Mouse (Mus musculus) heart, embryonic 11.5 days (tissue): ENCODE measurements around the gene Neurl1b. TPM values are rescaled to one million over a fixed set of nuclear protein-coding genes. Genes with fewer than 3 reads are reported as not detected.

Experiments used
- ATAC-seq: fragments of 200-750 bp; cut with Nextera tagmentation; replicated peaks from 2 replicates; pipeline ENCODE4 v1.8.0; 2017; ENCODE audit warnings: moderate library complexity; ENCODE audit not compliant: insufficient number of reproducible peaks, low FRiP score, low TSS enrichment
- H3K27ac ChIP-seq: fragments of 300-500 bp; sonication (generic); 2 replicates; pipeline ENCODE4 v1.5.1; 2014; ENCODE audit warnings: mild to moderate bottlenecking, low read depth, low read length
- H3K27me3 ChIP-seq: fragments of 300-500 bp; sonication (generic); 2 replicates; pipeline ENCODE4 v1.6.1; 2014; ENCODE audit warnings: mild to moderate bottlenecking, low read length, mixed read lengths; ENCODE audit not compliant: control insufficient read depth, insufficient read depth
- H3K36me3 ChIP-seq: fragments of 300-500 bp; sonication (generic); 2 replicates; pipeline ENCODE4 v1.6.1; 2014; ENCODE audit warnings: mild to moderate bottlenecking, low read length, moderate library complexity, mixed read lengths; ENCODE audit not compliant: control insufficient read depth, insufficient read depth
- H3K4me1 ChIP-seq: fragments of 300-500 bp; sonication (generic); 2 replicates; pipeline ENCODE4 v1.6.1; 2014; ENCODE audit warnings: low read length; ENCODE audit not compliant: control insufficient read depth, insufficient read depth
- H3K4me2 ChIP-seq: fragments of 300-500 bp; sonication (generic); 2 replicates; pipeline ENCODE4 v1.6.1; 2014; ENCODE audit warnings: mild to moderate bottlenecking, moderate library complexity
- H3K4me3 ChIP-seq: fragments of 300-500 bp; sonication (generic); 2 replicates; pipeline ENCODE4 v1.5.1; 2014; ENCODE audit warnings: low read depth, low read length
- H3K9ac ChIP-seq: fragments of 300-500 bp; sonication (generic); 2 replicates; pipeline ENCODE4 v1.6.1; 2014; ENCODE audit warnings: mild to moderate bottlenecking, low read depth, low read length, moderate library complexity
- H3K9me3 ChIP-seq: fragments of 300-500 bp; sonication (generic); replicated peaks from 2 replicates; pipeline ENCODE4 v1.6.1; 2016; ENCODE audit warnings: low read length; ENCODE audit not compliant: control insufficient read depth
- WGBS: fragments of 180-500 bp; shearing (Covaris S2); extraction: QIAGEN DNeasy Blood & Tissue Kit; methylation state at CpG from one replicate; pipeline ENCODE4 v1.1.7; 2014; ENCODE audit not compliant: insufficient replicate concordance; 5-methylcytosine and 5-hydroxymethylcytosine counted together
- polyA plus RNA-seq: library from polyadenylated mRNA; unstranded; fragments of >200 nt; fragmentation: Nextera tagmentation; extraction: Ambion mirVana; gene quantifications from 2 replicates; pipeline ENCODE4 v1.2.1, GENCODE M21; 2014

The Neurl1b gene
- polyA plus RNA-seq, 1 experiment from 2014 or later = 3.0 TPM

GRCm38 (mm10) chr17:26467619-26468018 lies 53.0 kb downstream of the Neurl1b start:
- no peak overlapping the region for H3K4me3 ChIP-seq
- no peak overlapping the region for H3K9ac ChIP-seq
- H3K27ac ChIP-seq = no peak overlapping the region
- H3K4me1 ChIP-seq = peaks cover 7% of the 10 kb centered on the region
- ATAC-seq = no peak
- H3K4me2 ChIP-seq = no peak overlapping the region
- H3K36me3 ChIP-seq = no peaks in the 10 kb centered on the region
- H3K27me3 ChIP-seq = peaks cover 4% of the 10 kb centered on the region; the same call in 1 of the 2 replicates
- 73% methylated on average over 4 of the region's 4 CpGs for WGBS
- H3K9me3 ChIP-seq = no peaks in the 10 kb centered on the region

- no peak overlapping the region for H3K27ac ChIP-seq
- no peak overlapping the region for H3K9ac ChIP-seq
- H3K9me3 ChIP-seq = no peaks in the 10 kb centered on the region
- no peak overlapping the region for H3K4me3 ChIP-seq
- H3K27me3 ChIP-seq = peaks cover 4% of the 10 kb centered on the region; the same call in 1 of the 2 replicates
- peaks cover 3% of the 10 kb centered on the region for H3K4me1 ChIP-seq
- 77% methylated on average over 13 of the region's 13 CpGs for WGBS
- no peak overlapping the region for H3K4me2 ChIP-seq
- no peak for ATAC-seq
- no peaks in the 10 kb centered on the region for H3K36me3 ChIP-seq
Measured at GRCm38 (mm10) chr17:26468102-26468894, 53.7 kb downstream of the Neurl1b start.

GRCm38 (mm10) chr17:26476871-26477270 lies 62.2 kb downstream of the Neurl1b start:
- Histone ChIP-seq H3K27me3 (no peaks in the 10 kb centered on the region), H3K4me2 (no peak overlapping the region), H3K4me1 (peaks cover 18% of the 10 kb centered on the region; the same call in 1 of the 2 replicates), H3K36me3 (no peaks in the 10 kb centered on the region), H3K9ac (no peak overlapping the region), H3K27ac (no peak overlapping the region), H3K9me3 (no peaks in the 10 kb centered on the region), H3K4me3 (no peak overlapping the region)
- 36% methylated on average over 6 of the region's 6 CpGs for WGBS
- no peak for ATAC-seq

- ATAC-seq = no peak; the same call in 1 of the 2 replicates
- H3K4me3 ChIP-seq = no peak overlapping the region
- H3K27ac ChIP-seq = no peak overlapping the region
- H3K9me3 ChIP-seq = no peaks in the 10 kb centered on the region
- H3K4me2 ChIP-seq = no peak overlapping the region
- no peaks in the 10 kb centered on the region for H3K27me3 ChIP-seq
- peaks cover 18% of the 10 kb centered on the region; the same call in 1 of the 2 replicates for H3K4me1 ChIP-seq
- no peaks in the 10 kb centered on the region for H3K36me3 ChIP-seq
- no peak overlapping the region for H3K9ac ChIP-seq
- WGBS = 44% methylated on average over 4 of the region's 4 CpGs
Measured at GRCm38 (mm10) chr17:26478672-26479071, 64.0 kb downstream of the Neurl1b start.

GRCm38 (mm10) chr17:26479619-26480018 lies 65.0 kb downstream of the Neurl1b start:
- ATAC-seq = no peak
- no peak overlapping the region for H3K27ac ChIP-seq
- H3K9ac ChIP-seq = no peak overlapping the region
- H3K4me1 ChIP-seq = peaks cover 18% of the 10 kb centered on the region; the same call in 1 of the 2 replicates
- no peak overlapping the region for H3K4me2 ChIP-seq
- 78% methylated on average over 6 of the region's 6 CpGs for WGBS
- no peak overlapping the region for H3K4me3 ChIP-seq
- H3K9me3 ChIP-seq = no peaks in the 10 kb centered on the region
- no peaks in the 10 kb centered on the region for H3K36me3 ChIP-seq
- H3K27me3 ChIP-seq = no peaks in the 10 kb centered on the region

- no peak overlapping the region for H3K9ac ChIP-seq
- peaks cover 18% of the 10 kb centered on the region; the same call in 1 of the 2 replicates for H3K4me1 ChIP-seq
- H3K4me2 ChIP-seq = no peak overlapping the region
- ATAC-seq = no peak
- H3K27me3 ChIP-seq = no peaks in the 10 kb centered on the region
- no peaks in the 10 kb centered on the region for H3K9me3 ChIP-seq
- H3K4me3 ChIP-seq = no peak overlapping the region
- H3K27ac ChIP-seq = no peak overlapping the region
- WGBS = 76% methylated on average over 4 of the region's 4 CpGs
- H3K36me3 ChIP-seq = no peaks in the 10 kb centered on the region
Measured at GRCm38 (mm10) chr17:26480956-26481355, 66.3 kb downstream of the Neurl1b start.

- Histone ChIP-seq H3K27me3 (no peaks in the 10 kb centered on the region), H3K36me3 (no peaks in the 10 kb centered on the region), H3K4me3 (no peak overlapping the region), H3K9me3 (no peaks in the 10 kb centered on the region), H3K4me1 (peaks cover 10% of the 10 kb centered on the region; the same call in 1 of the 2 replicates), H3K4me2 (no peak overlapping the region), H3K9ac (no peak overlapping the region), H3K27ac (no peak overlapping the region)
- ATAC-seq = no peak
- 80% methylated on average over 14 of the region's 14 CpGs for WGBS
Measured at GRCm38 (mm10) chr17:26484626-26485421, 70.2 kb downstream of the Neurl1b start.

- 60% methylated on average over 5 of the region's 5 CpGs for WGBS
- no peak overlapping the region for H3K27ac ChIP-seq
Measured at GRCm38 (mm10) chr17:26487266-26487665, 72.6 kb downstream of the Neurl1b start.

More at GRCm38 (mm10) chr17:26487266-26487665, 72.6 kb downstream of the Neurl1b start:
- Histone ChIP-seq H3K9me3 (no peaks in the 10 kb centered on the region), H3K27me3 (no peaks in the 10 kb centered on the region), H3K9ac (no peak overlapping the region), H3K36me3 (no peaks in the 10 kb centered on the region), H3K4me1 (peaks cover 20% of the 10 kb centered on the region), H3K4me3 (no peak overlapping the region), H3K4me2 (no peak overlapping the region)
- ATAC-seq = no peak
